Mouse (Mus musculus) heart, postnatal 0 days (tissue): ENCODE data around the gene Arhgap23.

Experiments
- CTCF ChIP-seq: IDR thresholded peaks from 2 replicates; pipeline ENCODE4 v1.5.1; 2016; ENCODE audit warnings: antibody characterized with exemption, control low read depth, low read depth
- EP300 ChIP-seq: IDR thresholded peaks from 2 replicates; pipeline ENCODE4 v1.6.1; 2016; ENCODE audit warnings: antibody characterized with exemption, low read depth

DNA sequence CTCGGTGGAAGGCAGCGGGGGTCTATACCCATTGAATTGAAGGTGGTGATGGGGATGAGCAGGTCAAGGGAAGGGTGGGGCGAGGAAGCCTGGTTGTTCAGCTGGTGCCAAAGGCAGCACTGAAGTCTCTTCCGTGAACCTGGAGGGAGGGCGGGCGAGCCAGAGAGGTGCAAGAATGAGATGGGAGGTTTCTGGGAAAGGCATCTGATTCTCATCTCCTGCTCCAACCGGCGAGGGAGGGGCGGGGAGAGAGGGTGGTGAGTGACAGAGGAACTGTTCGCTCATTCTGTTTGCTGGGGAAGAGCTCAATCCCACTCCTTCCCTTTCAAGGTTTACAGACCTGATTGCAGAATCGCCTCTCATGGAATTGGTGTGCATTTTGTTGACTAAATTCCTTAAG lies 21.7 kb upstream of the Arhgap23 start:
- TF ChIP-seq CTCF (no peak), EP300 (no peak)
